ENCODE assay signal across 11 mouse cellular contexts in the genomic region with DNA sequence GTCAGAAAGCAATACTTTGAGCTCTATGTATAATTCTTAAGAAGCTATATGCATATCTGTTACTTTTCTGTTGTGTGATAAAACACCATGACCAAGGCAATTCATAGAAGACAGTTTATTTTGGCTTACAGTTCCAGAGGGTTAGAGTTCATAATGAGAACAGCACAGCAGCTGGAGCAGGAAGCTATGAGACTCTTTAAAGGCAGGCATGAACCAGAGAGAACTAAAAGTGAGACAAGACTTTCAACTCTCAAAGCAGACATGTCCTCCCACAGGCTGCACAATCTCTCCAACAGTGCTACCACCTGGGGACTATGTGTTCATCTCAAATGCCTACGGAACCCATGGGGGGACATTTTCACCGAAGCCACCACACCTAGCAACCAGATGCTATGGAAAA. TPM values are rescaled to one million over a fixed set of nuclear protein-coding genes. Genes with fewer than 3 reads are reported as not detected.
DNase-seq lines count a peak whose midpoint lies in the region; ATAC-seq and TF ChIP-seq lines count a peak whose summit lies in the region.
"Had no signal": no experiment of that assay in that cellular context is flagged by ENCODE, and none has a peak within 500 bp of the region (broad histone marks: within the 10 kb centered on the region; RNA-seq: fewer than 3 reads in every experiment).

No protein-coding gene starts in this region.

- no peak for ATAC-seq in CD4-positive, CD25-positive, alpha-beta regulatory T cell, adult 4 months
- ATAC-seq in hindbrain, embryonic 12.5 days (ENCODE audit: low FRiP score) = no peak
- ATAC-seq in hindbrain, postnatal 0 days = no peak

- 0 out of 2 replicates have a peak overlapping the region, but pooled peaks have one; percentile 2 for H3K4me2 ChIP-seq in hindbrain, embryonic 12.5 days (replicated peaks)
- H3K4me2 ChIP-seq in hindbrain, postnatal 0 days (ENCODE audit: low read depth, low read length) = no peak overlapping the region
- H3K4me2 ChIP-seq in myocyte (ENCODE audit: low read depth) = peak overlapping the region; percentile 78

- H3K27ac ChIP-seq in hindbrain, embryonic 12.5 days = no peak overlapping the region
- no peak overlapping the region for H3K27ac ChIP-seq in hindbrain, postnatal 0 days
- H3K27ac ChIP-seq: left cerebral cortex, adult 2 months had no signal

- peak; percentile 48 for DNase-seq in CD4-positive, CD25-positive, alpha-beta regulatory T cell, adult 2 months (ENCODE audit: low read depth, low spot score)
- DNase-seq in hindbrain, postnatal 0 days (ENCODE audit: low spot score) = no peak
- DNase-seq in thymus, postnatal 0 days (ENCODE audit: low spot score) = peak; percentile 29
- DNase-seq in thymus, postnatal 14 days = no peak
- no peak for DNase-seq in urinary bladder, adult 18-20 months (ENCODE audit: low spot score in 2 of 2)
- DNase-seq: cerebellum, postnatal 10 days; gastrocnemius, postnatal 36 days had no signal

- no peak for TF ChIP-seq POLR2A in myocyte (IDR thresholded peaks at IDR 0.05; ENCODE audit: insufficient read length, low read depth)

- peaks cover 2% of the 10 kb centered on the region; the same call in 1 of the 2 replicates for H3K36me3 ChIP-seq in hindbrain, embryonic 12.5 days
- no peaks in the 10 kb centered on the region for H3K36me3 ChIP-seq in hindbrain, postnatal 0 days (ENCODE audit: insufficient read depth, low read length)
- H3K36me3 ChIP-seq in myocyte (ENCODE audit: control insufficient read depth, insufficient read depth) = peaks cover 50% of the 10 kb centered on the region

- H3K4me1 ChIP-seq in hindbrain, embryonic 12.5 days = peaks cover 5% of the 10 kb centered on the region
- H3K4me1 ChIP-seq in hindbrain, postnatal 0 days (ENCODE audit: insufficient read depth, low read length) = no peaks in the 10 kb centered on the region

- H3K79me2 ChIP-seq in myocyte (ENCODE audit: control insufficient read depth, insufficient read depth) = peaks cover 89% of the 10 kb centered on the region

- no peaks in the 10 kb centered on the region for H3K27me3 ChIP-seq in hindbrain, embryonic 12.5 days
- H3K27me3 ChIP-seq in hindbrain, postnatal 0 days (ENCODE audit: insufficient read depth, low read length) = no peaks in the 10 kb centered on the region
- H3K27me3 ChIP-seq in myocyte (ENCODE audit: control insufficient read depth, insufficient read depth, insufficient read length) = no peaks in the 10 kb centered on the region

- WGBS in hindbrain, embryonic 12.5 days = 84% methylated on average over 2 of the region's 2 CpGs
- WGBS in hindbrain, postnatal 0 days = 88% methylated on average over 2 of the region's 2 CpGs

- no peak overlapping the region for H3K4me3 ChIP-seq in hindbrain, embryonic 12.5 days
- no peak overlapping the region for H3K4me3 ChIP-seq in hindbrain, postnatal 0 days (ENCODE audit: low read length)
- no peak overlapping the region for H3K4me3 ChIP-seq in myocyte
- H3K4me3 ChIP-seq: left cerebral cortex, adult 2 months had no signal

- no peak for TF ChIP-seq CTCF in hindbrain, postnatal 0 days (IDR thresholded peaks at IDR 0.05; ENCODE audit: low read depth)

- H3ac ChIP-seq in myocyte (ENCODE audit: control insufficient read depth, insufficient read length) = no peak overlapping the region

- no peak overlapping the region for H3K9ac ChIP-seq in hindbrain, embryonic 12.5 days
- no peak overlapping the region for H3K9ac ChIP-seq in hindbrain, postnatal 0 days (replicated peaks; ENCODE audit: low read length)

- H3K9me3 ChIP-seq in hindbrain, embryonic 12.5 days (replicated peaks) = no peaks in the 10 kb centered on the region
- no peaks in the 10 kb centered on the region for H3K9me3 ChIP-seq in hindbrain, postnatal 0 days (ENCODE audit: low read length)

TF ChIP-seq in myocyte, 11 proteins besides CTCF, POLR2A, EP300 and RAD21:
- TF ChIP-seq SRF (IDR thresholded peaks at IDR 0.05; ENCODE audit: control insufficient read depth, insufficient read length, low read depth) = no peak
- TF ChIP-seq MYOG (IDR thresholded peaks at IDR 0.05; ENCODE audit: control insufficient read depth in 1 of 3, insufficient read depth in 1 of 3, insufficient read length in 2 of 3, low read depth in 2 of 3) = no peak
- no peak for TF ChIP-seq E2F4 (IDR thresholded peaks at IDR 0.05; ENCODE audit: insufficient read depth)

RNA-seq across cellular contexts. Expression of a gene that starts 4.5 kb away (rescaled TPM):
- 10 to 100 TPM; 32.7 to 40.1 TPM for polyA plus RNA-seq in CD4-positive, CD25-positive, alpha-beta regulatory T cell, adult 4 months (2017; shearing (Covaris generic))
- 122 and 125 TPM in 2 replicates for polyA plus RNA-seq in hindbrain, embryonic 12.5 days (2016; fragmentation: Nextera tagmentation; extraction: Ambion mirVana)
- total RNA-seq in hindbrain, postnatal 0 days (2014; rRNA removed) = 5.5 and 8.2 TPM in 2 replicates
- polyA plus RNA-seq in hindbrain, postnatal 0 days (2015; fragmentation: Nextera tagmentation; extraction: Ambion mirVana) = 22.5 and 26.4 TPM in 2 replicates
- 110 and 125 TPM in 2 replicates for polyA plus RNA-seq in thymus, postnatal 0 days (2015; fragmentation: Nextera tagmentation; extraction: Ambion mirVana)
- polyA plus RNA-seq in myocyte (2012; fragmentation: generic; extraction: Trizol) = 8.2 TPM

RNA-seq across cellular contexts. Expression of a gene that starts 35.6 kb away (rescaled TPM):
- polyA plus RNA-seq in CD4-positive, CD25-positive, alpha-beta regulatory T cell, adult 4 months (2017; shearing (Covaris generic)) = 100 to 1,000 TPM; 450 to 528 TPM
- polyA plus RNA-seq in hindbrain, embryonic 12.5 days (2016; fragmentation: Nextera tagmentation; extraction: Ambion mirVana) = 131 TPM in 2 replicates
- 7.2 and 12.5 TPM in 2 replicates for total RNA-seq in hindbrain, postnatal 0 days (2014; rRNA removed)
- polyA plus RNA-seq in hindbrain, postnatal 0 days (2015; fragmentation: Nextera tagmentation; extraction: Ambion mirVana) = 34.6 and 45.7 TPM in 2 replicates
- 332 and 397 TPM in 2 replicates for polyA plus RNA-seq in thymus, postnatal 0 days (2015; fragmentation: Nextera tagmentation; extraction: Ambion mirVana)
- polyA plus RNA-seq in myocyte (2012; fragmentation: generic; extraction: Trizol) = 14.2 TPM

RNA-seq across cellular contexts. Expression of a gene that starts 35.7 kb away (rescaled TPM):
- 100 to 1,000 TPM; 165 to 175 TPM for polyA plus RNA-seq in CD4-positive, CD25-positive, alpha-beta regulatory T cell, adult 4 months (2017; shearing (Covaris generic))
- 15.9 and 18.2 TPM in 2 replicates for polyA plus RNA-seq in hindbrain, embryonic 12.5 days (2016; fragmentation: Nextera tagmentation; extraction: Ambion mirVana)
- 6.9 and 7.7 TPM in 2 replicates for total RNA-seq in hindbrain, postnatal 0 days (2014; rRNA removed)
- polyA plus RNA-seq in hindbrain, postnatal 0 days (2015; fragmentation: Nextera tagmentation; extraction: Ambion mirVana) = 5.3 and 6.5 TPM in 2 replicates
- 20.4 and 21.8 TPM in 2 replicates for polyA plus RNA-seq in thymus, postnatal 0 days (2015; fragmentation: Nextera tagmentation; extraction: Ambion mirVana)
- polyA plus RNA-seq in myocyte (2012; fragmentation: generic; extraction: Trizol) = 3.5 TPM

Comparison
In these comparisons a context has a peak if more than half of its experiments do, and no peak if none do; other contexts are left out.
1. DNase-seq: peak in CD4-positive, CD25-positive, alpha-beta regulatory T cell, adult 2 months (single experiment) and thymus, postnatal 0 days (single experiment); none in hindbrain, postnatal 0 days (single experiment), thymus, postnatal 14 days (single experiment) and urinary bladder, adult 18-20 months (0 of 2).